Mouse (Mus musculus) CH12.LX (cell line): ENCODE results near the gene Six4. TPM values are rescaled to one million over a fixed set of nuclear protein-coding genes. Genes with fewer than 3 reads are reported as not detected.

Source experiments
- DNase-seq: peaks from one replicate; pipeline ENCODE4 v3.0.0-alpha.2; 2013; ENCODE audit errors: extremely low read depth
- H3K27ac ChIP-seq: 2 replicates; pipeline ENCODE4 v1.5.1; 2012; ENCODE audit warnings: low read depth, mild to moderate bottlenecking, control low read depth, moderate library complexity; ENCODE audit not compliant: insufficient read depth
- H3K27me3 ChIP-seq: replicated peaks from 2 replicates; pipeline ENCODE3; 2012; ENCODE audit warnings: inconsistent platforms
- H3K36me3 ChIP-seq, 2 experiments: replicated peaks in 1 of 2; 2 replicates each; pipeline versions ENCODE3 to v1.6.1; 2012; ENCODE audit warnings: inconsistent platforms in 1 of 2, low read length in 1 of 2, mild to moderate bottlenecking in 1 of 2, mixed read lengths in 1 of 2, moderate library complexity in 1 of 2; ENCODE audit not compliant: control insufficient read depth in 1 of 2, insufficient read depth in 1 of 2
- H3K4me1 ChIP-seq, 2 experiments: 2 replicates each; pipeline ENCODE4 v1.6.1; 2012; ENCODE audit warnings: inconsistent platforms in 1 of 2, moderate library complexity in 1 of 2; ENCODE audit not compliant: insufficient read depth in 2 of 2, control insufficient read depth in 1 of 2
- H3K4me2 ChIP-seq: 2 replicates; pipeline ENCODE4 v1.6.1; 2012; ENCODE audit warnings: low read depth, mild to moderate bottlenecking, control low read depth; ENCODE audit not compliant: poor library complexity, insufficient read depth, severe bottlenecking
- H3K4me3 ChIP-seq, 3 experiments: fragments of 150-350 bp in 1 of 3; sonication (generic) in 1 of 3; replicated peaks in 1 of 3; 2 replicates each; pipeline versions ENCODE3 to v1.5.1; 2011 to 2012; ENCODE audit warnings: low read depth in 2 of 3, low read length in 2 of 3, mild to moderate bottlenecking in 2 of 3, moderate library complexity in 2 of 3, control low read depth in 1 of 3, improper control_type of control experiment in 1 of 3, inconsistent platforms in 1 of 3, mixed read lengths in 1 of 3; ENCODE audit not compliant: poor library complexity in 1 of 3
- H3K79me2 ChIP-seq: replicated peaks from 2 replicates; pipeline ENCODE4 v1.6.1; 2012; ENCODE audit warnings: mild to moderate bottlenecking, moderate library complexity; ENCODE audit not compliant: control insufficient read depth, poor library complexity, insufficient read depth, severe bottlenecking; ENCODE audit errors: extremely low read depth
- H3K9ac ChIP-seq: 2 replicates; pipeline ENCODE4 v1.6.1; 2012; ENCODE audit warnings: low read depth, mild to moderate bottlenecking, control low read depth, moderate library complexity; ENCODE audit not compliant: insufficient read depth
- H3K9me3 ChIP-seq: replicated peaks from 2 replicates; pipeline ENCODE3; 2012; ENCODE audit warnings: low read length, inconsistent platforms, mixed read lengths
- CHD1 ChIP-seq: IDR thresholded peaks from 2 replicates; pipeline ENCODE4 v1.6.1; 2012; ENCODE audit warnings: low read depth, low read length, improper control_type of control experiment, inconsistent platforms
- CTCF ChIP-seq, 2 experiments: IDR thresholded peaks in 1 of 2; conservative IDR thresholded peaks in 1 of 2; 2 replicates each; pipeline ENCODE4 v1.5.1; 2011 to 2012; ENCODE audit warnings: low read depth in 2 of 2, low read length in 2 of 2, improper control_type of control experiment in 1 of 2, inconsistent platforms in 1 of 2, mild to moderate bottlenecking in 1 of 2, moderate library complexity in 1 of 2
- E2F4 ChIP-seq: IDR thresholded peaks from 2 replicates; pipeline ENCODE4 v1.6.1; 2011; ENCODE audit warnings: low read depth, low read length, improper control_type of control experiment; ENCODE audit not compliant: insufficient replicate concordance
- ELF1 ChIP-seq: IDR thresholded peaks from 2 replicates; pipeline ENCODE4 v1.6.1; 2014; ENCODE audit warnings: low read depth, mild to moderate bottlenecking, inconsistent platforms, low read length, improper control_type of control experiment
- EP300 ChIP-seq: IDR thresholded peaks from 2 replicates; pipeline ENCODE4 v1.6.1; 2011; ENCODE audit warnings: low read length, improper control_type of control experiment
- ETS1 ChIP-seq: conservative IDR thresholded peaks from 2 replicates; pipeline ENCODE4 v1.6.1; 2012; ENCODE audit warnings: low read depth, mild to moderate bottlenecking, inconsistent platforms, low read length, improper control_type of control experiment, moderate library complexity
- GABPA ChIP-seq: IDR thresholded peaks from 2 replicates; pipeline ENCODE4 v1.6.1; 2012; ENCODE audit warnings: low read depth, low read length, improper control_type of control experiment, inconsistent platforms; ENCODE audit not compliant: insufficient replicate concordance
- HCFC1 ChIP-seq: IDR thresholded peaks from 2 replicates; pipeline ENCODE4 v1.6.1; 2012; ENCODE audit warnings: low read depth, mild to moderate bottlenecking, inconsistent platforms, low read length, improper control_type of control experiment
- IRF4 ChIP-seq: IDR thresholded peaks from 2 replicates; pipeline ENCODE4 v1.6.1; 2014; ENCODE audit warnings: low read depth, mild to moderate bottlenecking, inconsistent platforms, low read length, improper control_type of control experiment
- JUN ChIP-seq: IDR thresholded peaks from 2 replicates; pipeline ENCODE4 v1.6.1; 2011; ENCODE audit warnings: low read depth, mild to moderate bottlenecking, low read length, improper control_type of control experiment, moderate library complexity; ENCODE audit not compliant: insufficient read depth
- MAFK ChIP-seq: IDR thresholded peaks from 2 replicates; pipeline ENCODE4 v1.6.1; 2011; ENCODE audit warnings: low read length, improper control_type of control experiment; ENCODE audit not compliant: insufficient replicate concordance
- MAX ChIP-seq: IDR thresholded peaks from 2 replicates; pipeline ENCODE4 v1.6.1; 2011; ENCODE audit warnings: low read length, improper control_type of control experiment
- MEF2A ChIP-seq: IDR thresholded peaks from 2 replicates; pipeline ENCODE4 v1.6.1; 2014; ENCODE audit warnings: low read depth, mild to moderate bottlenecking, inconsistent platforms, low read length, improper control_type of control experiment, borderline replicate concordance
- MYC ChIP-seq: IDR thresholded peaks from 2 replicates; pipeline ENCODE4 v1.6.1; 2011; ENCODE audit warnings: low read depth, mild to moderate bottlenecking, improper control_type of control experiment, low read length
- NELFE ChIP-seq: IDR thresholded peaks from 2 replicates; pipeline ENCODE4 v1.6.1; 2011; ENCODE audit warnings: low read depth, low read length, improper control_type of control experiment
- POLR2AphosphoS2 ChIP-seq: IDR thresholded peaks from 2 replicates; pipeline ENCODE4 v1.6.1; 2011; ENCODE audit warnings: low read depth, low read length, improper control_type of control experiment
- RCOR1 ChIP-seq: conservative IDR thresholded peaks from 2 replicates; pipeline ENCODE4 v1.6.1; 2012; ENCODE audit warnings: low read depth, mild to moderate bottlenecking, inconsistent platforms, low read length, improper control_type of control experiment
- SIN3A ChIP-seq: IDR thresholded peaks from 2 replicates; pipeline ENCODE4 v1.6.1; 2012; ENCODE audit warnings: low read length, improper control_type of control experiment, inconsistent platforms
- SMC3 ChIP-seq: IDR thresholded peaks from 2 replicates; pipeline ENCODE4 v1.6.1; 2011; ENCODE audit warnings: low read depth, low read length, improper control_type of control experiment
- TBP ChIP-seq: conservative IDR thresholded peaks from 2 replicates; pipeline ENCODE4 v1.6.1; 2011; ENCODE audit warnings: low read depth, low read length, improper control_type of control experiment
- UBTF ChIP-seq: IDR thresholded peaks from 2 replicates; pipeline ENCODE4 v1.6.1; 2012; ENCODE audit warnings: low read depth, mild to moderate bottlenecking, inconsistent platforms, low read length, improper control_type of control experiment, moderate library complexity
- USF1 ChIP-seq: IDR thresholded peaks from 2 replicates; pipeline ENCODE4 v1.6.1; 2014; ENCODE audit warnings: low read depth, mild to moderate bottlenecking, inconsistent platforms, low read length, improper control_type of control experiment
- ZKSCAN1 ChIP-seq: IDR thresholded peaks from 2 replicates; pipeline ENCODE4 v1.6.1; 2012; ENCODE audit warnings: low read depth, inconsistent platforms, low read length, improper control_type of control experiment, borderline replicate concordance
- dilution Hi-C: fragments of 300-500 bp; cut with MboI; formaldehyde crosslinking; loops from 2 replicates; pipeline ENCODE4 v1.14.3; 2020; ENCODE audit warnings: low sequenced_read_pairs; ENCODE audit not compliant: extremely low pct_unique_long_range_greater_than_20kb, extremely low pct_ligation_motif_present
- in situ Hi-C: fragments of 300-500 bp; cut with MboI; formaldehyde crosslinking; loops from 3 replicates; pipeline ENCODE4 v1.14.3; 2019; ENCODE audit warnings: low sequenced_read_pairs, low pct_ligation_motif_present, low pct_unique_long_range_greater_than_20kb, mixed read lengths
- polyA plus RNA-seq: library from polyadenylated mRNA; unstranded; fragments of >175 nt; gene quantifications from 2 replicates; pipeline ENCODE4 v1.2.1, GENCODE M21; 2012; ENCODE audit warnings: low read depth; ENCODE audit not compliant: insufficient read length
- total RNA-seq, 2 experiments: library from RNA; depleted of rRNA; stranded (reverse); fragments of 300-350 nt in 1 of 2; fragments of >200 nt in 1 of 2; gene quantifications; 2 replicates each; pipeline ENCODE4 v1.2.3; 2012 to 2014

The Six4 gene
- total and polyA plus RNA-seq, 3 experiments = 2.0 to 2.5 (median 2.2) TPM

DNA sequence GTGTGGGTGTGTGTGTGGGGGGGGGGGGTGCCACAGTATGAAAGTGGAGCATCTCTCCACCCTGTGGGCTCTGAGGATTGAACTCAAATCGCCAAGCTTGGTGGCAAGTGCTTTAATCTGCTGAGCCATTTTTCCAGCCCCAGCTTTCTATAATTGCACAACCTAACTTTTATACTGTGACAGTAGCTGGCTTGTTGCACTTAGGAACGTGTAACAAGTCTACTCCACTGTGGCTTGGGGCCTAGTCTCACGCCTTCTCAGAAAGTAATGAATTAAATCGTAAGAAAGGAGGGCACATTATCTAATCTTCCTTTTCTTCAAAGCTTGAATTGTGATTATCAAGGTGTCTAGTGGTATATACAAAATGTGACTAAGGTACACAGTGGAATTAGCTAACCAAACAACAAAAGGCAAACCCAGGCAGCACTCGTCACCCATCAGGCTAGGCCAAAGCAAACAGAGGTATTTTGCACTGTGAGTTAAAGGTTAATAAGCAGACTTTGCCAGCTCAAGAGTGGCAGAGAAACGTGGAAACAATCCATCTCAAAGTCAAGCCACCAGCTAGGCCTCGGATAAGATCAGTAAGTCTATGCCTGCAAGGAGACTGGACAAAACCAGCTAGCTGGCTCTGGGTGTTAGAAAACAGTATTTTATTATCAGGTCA, 22.5 kb downstream of the Six4 start:
- H3K36me3 ChIP-seq = no peaks in the 10 kb centered on the region
- no peak for TF ChIP-seq POLR2AphosphoS2
- no peak for TF ChIP-seq HCFC1
- TF ChIP-seq CHD1 = no peak
- no peak for TF ChIP-seq UBTF
- TF ChIP-seq MEF2A = no peak
- TF ChIP-seq ZKSCAN1 = no peak
- no peak for TF ChIP-seq NELFE
- TF ChIP-seq GABPA = no peak
- no peak for TF ChIP-seq SIN3A
- TF ChIP-seq SMC3 = no peak
- TF ChIP-seq E2F4 = no peak
- no peak for TF ChIP-seq ETS1
- no peak for TF ChIP-seq USF1
- H3K4me2 ChIP-seq = no peak overlapping the region
- in situ Hi-C loops (no loop called here), dilution Hi-C loops (no loop called here)
- H3K9ac ChIP-seq = no peak overlapping the region
- no peak for DNase-seq
- no peaks in the 10 kb centered on the region for H3K79me2 ChIP-seq
- no peak overlapping the region for H3K27ac ChIP-seq
- no peak overlapping the region for H3K4me3 ChIP-seq
- no peaks in the 10 kb centered on the region for H3K27me3 ChIP-seq
- no peaks in the 10 kb centered on the region for H3K9me3 ChIP-seq
- peaks cover 3 to 8% of the 10 kb centered on the region in 2 experiments for H3K4me1 ChIP-seq

DNA sequence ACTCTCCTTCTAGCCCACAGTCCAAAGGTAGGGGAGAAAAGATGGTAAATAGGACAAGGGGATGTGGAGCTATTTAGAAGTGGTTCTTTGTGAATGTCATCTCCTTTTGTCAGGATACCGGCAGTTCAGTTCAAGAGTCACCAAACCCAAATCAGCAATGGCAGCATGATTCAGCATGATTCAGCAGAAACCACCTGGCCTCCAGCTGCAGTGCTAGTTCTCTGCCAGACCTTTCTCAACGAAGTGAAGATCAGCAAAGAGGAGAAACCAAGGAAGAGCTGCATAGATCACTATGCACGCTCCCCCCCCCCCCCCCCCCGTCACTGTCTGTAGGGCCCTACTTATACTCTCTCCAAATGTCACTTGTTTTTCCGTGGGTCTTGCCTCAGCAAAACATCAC, 24.3 kb downstream of the Six4 start:
- peak; percentile 52 for DNase-seq
- Histone ChIP-seq H3K4me2 (no peak overlapping the region), H3K9ac (no peak overlapping the region), H3K27me3 (no peaks in the 10 kb centered on the region), H3K9me3 (no peaks in the 10 kb centered on the region), H3K4me1 (peaks cover 3 to 8% of the 10 kb centered on the region in 2 experiments), H3K36me3 (no peaks in the 10 kb centered on the region), H3K4me3 (no peak overlapping the region), H3K27ac (no peak overlapping the region), H3K79me2 (no peaks in the 10 kb centered on the region)
- TF ChIP-seq CTCF (conservative IDR thresholded peaks at IDR 0.05 in 1 of 2, IDR thresholded peaks at IDR 0.05 in 1 of 2; ENCODE audit: low read depth in 2 of 2, low read length in 2 of 2) (no peak), USF1 (no peak), POLR2AphosphoS2 (no peak), MAFK (peak; percentile 93), CHD1 (no peak), IRF4 (no peak), ELF1 (no peak), EP300 (peak; percentile 34; the same call in 1 of the 2 replicates), TBP (no peak), MEF2A (no peak), MYC (no peak), RCOR1 (no peak), GABPA (no peak), JUN (no peak), MAX (no peak)
- in situ Hi-C loops = no loop called here
- dilution Hi-C loops = no loop called here
